ENCODE assay signal across 24 mouse cellular contexts in the genomic region with DNA sequence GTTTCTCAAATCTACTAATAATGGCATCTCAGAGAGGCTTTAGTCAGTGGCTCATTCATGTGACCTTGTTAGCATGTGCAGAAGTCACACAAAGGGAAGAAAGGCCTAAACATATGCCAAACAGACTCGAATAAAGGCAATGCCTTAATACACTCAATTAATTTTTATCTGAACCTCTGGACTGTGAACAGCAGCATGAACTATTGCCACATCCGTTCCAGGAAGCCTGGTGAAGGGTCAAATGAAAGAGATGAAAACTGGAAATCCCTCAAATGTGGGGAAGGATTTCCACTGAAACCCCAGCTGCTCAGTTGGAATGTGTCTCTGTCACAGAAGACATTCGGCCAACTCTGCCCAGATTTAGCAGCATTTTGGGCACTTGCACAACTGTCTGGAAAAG.
A peak's percentile ranks its signal among the peaks of the same experiment; 100 is the strongest.
DNase-seq lines count a peak whose midpoint lies in the region; ATAC-seq and TF ChIP-seq lines count a peak whose summit lies in the region.
"Had no signal": no experiment of that assay in that cellular context is flagged by ENCODE, and none has a peak within 500 bp of the region (broad histone marks: within the 10 kb centered on the region; RNA-seq: fewer than 3 reads in every experiment).

No protein-coding gene starts in this region.

- no peaks in the 10 kb centered on the region for H3K9me3 ChIP-seq in kidney, postnatal 0 days (replicated peaks; ENCODE audit: low read length)
- H3K9me3 ChIP-seq in lung, postnatal 0 days (ENCODE audit: low read length): no peaks in the 10 kb centered on the region
- H3K9me3 ChIP-seq: embryonic facial prominence, embryonic 10.5 days; embryonic facial prominence, embryonic 12.5 days; forebrain, embryonic 13.5 days; forebrain, embryonic 15.5 days; G1E had no signal

- no peak for TF ChIP-seq CTCF in kidney, postnatal 0 days (IDR thresholded peaks at IDR 0.05; ENCODE audit: low read depth)
- TF ChIP-seq CTCF in lung, postnatal 0 days (IDR thresholded peaks at IDR 0.05): no peak
- TF ChIP-seq CTCF in Patski (IDR thresholded peaks at IDR 0.05): no peak

- 37% methylated on average over 3 of the region's 3 CpGs for WGBS in kidney, postnatal 0 days
- 46% methylated on average over 3 of the region's 3 CpGs for WGBS in lung, postnatal 0 days

- no peaks in the 10 kb centered on the region for H3K27me3 ChIP-seq in kidney, postnatal 0 days (ENCODE audit: insufficient read depth, low read length)
- H3K27me3 ChIP-seq in lung, postnatal 0 days (replicated peaks; ENCODE audit: insufficient read depth, low read length): no peaks in the 10 kb centered on the region
- H3K27me3 ChIP-seq in Patski: peaks cover 9% of the 10 kb centered on the region
- H3K27me3 ChIP-seq: CH12.LX; embryonic facial prominence, embryonic 12.5 days; forebrain, embryonic 13.5 days; forebrain, embryonic 15.5 days had no signal

- no peaks in the 10 kb centered on the region for H3K36me3 ChIP-seq in kidney, postnatal 0 days (ENCODE audit: insufficient read depth, low read length)
- H3K36me3 ChIP-seq in lung, postnatal 0 days (ENCODE audit: insufficient read depth, low read length): no peaks in the 10 kb centered on the region
- H3K36me3 ChIP-seq: embryonic facial prominence, embryonic 10.5 days; embryonic facial prominence, embryonic 12.5 days; forebrain, embryonic 15.5 days; G1E had no signal

- POLR2A ChIA-PET in Patski (lab: Charles Lee): no interaction called here

- H3K9ac ChIP-seq in kidney, postnatal 0 days (ENCODE audit: low read depth, low read length): no peak overlapping the region
- H3K9ac ChIP-seq in lung, postnatal 0 days (replicated peaks; ENCODE audit: low read depth): no peak overlapping the region
- H3K9ac ChIP-seq: embryonic facial prominence, embryonic 12.5 days; forebrain, embryonic 13.5 days; forebrain, embryonic 15.5 days; forebrain, postnatal 0 days had no signal

- CTCF ChIA-PET in Patski (lab: Charles Lee): no interaction called here

- H3K4me1 ChIP-seq in kidney, postnatal 0 days (replicated peaks; ENCODE audit: insufficient read depth, low read length): no peaks in the 10 kb centered on the region
- H3K4me1 ChIP-seq in lung, postnatal 0 days (ENCODE audit: insufficient read depth, low read depth, low read length): no peaks in the 10 kb centered on the region
- H3K4me1 ChIP-seq: embryonic facial prominence, embryonic 12.5 days; forebrain, embryonic 13.5 days; forebrain, embryonic 15.5 days had no signal

- no peak for TF ChIP-seq EP300 in lung, postnatal 0 days (IDR thresholded peaks at IDR 0.05)

- no peak overlapping the region for H3K4me2 ChIP-seq in kidney, postnatal 0 days (ENCODE audit: low read length)
- H3K4me2 ChIP-seq in lung, postnatal 0 days (replicated peaks; ENCODE audit: low read depth, low read length): no peak overlapping the region
- H3K4me2 ChIP-seq: embryonic facial prominence, embryonic 12.5 days; forebrain, embryonic 13.5 days; forebrain, embryonic 15.5 days had no signal

- H3K4me3 ChIP-seq in kidney, postnatal 0 days (replicated peaks; ENCODE audit: low read depth, low read length): no peak overlapping the region
- H3K4me3 ChIP-seq in lung, postnatal 0 days (ENCODE audit: low read depth, low read length): no peak overlapping the region
- H3K4me3 ChIP-seq: embryonic facial prominence, embryonic 10.5 days; embryonic facial prominence, embryonic 12.5 days; forebrain, embryonic 13.5 days; forebrain, embryonic 15.5 days had no signal

- in situ Hi-C loops in Patski (cut with MboI; ENCODE audit: low pct_unique_long_range_greater_than_20kb): no loop called here

- peak; percentile 3 for DNase-seq in adrenal gland, adult 2 months
- no peak for DNase-seq in adrenal gland, postnatal 4 days (ENCODE audit: low spot score in 2 of 2)
- peak; percentile 6 for DNase-seq in kidney, postnatal 0 days (ENCODE audit: low spot score)
- no peak for DNase-seq in kidney, adult 11 months
- DNase-seq in lung, postnatal 0 days (ENCODE audit: low spot score): peak; percentile 11
- no peak for DNase-seq in lung, postnatal 36 days
- no peak for DNase-seq in Patski (ENCODE audit: low read depth, low spot score)
- no peak for DNase-seq in urinary bladder, postnatal 36 days (ENCODE audit: low spot score in 2 of 2)
- DNase-seq: adrenal gland, postnatal 10 days; adrenal gland, postnatal 25 days; B cell, adult 2 months; cerebellum, adult 11-12 months; cerebellum, adult 2 months; cerebellum, adult 9-10 months; cerebellum, postnatal 10 days; cerebellum, postnatal 25 days; forebrain, postnatal 0 days had no signal

- ATAC-seq in kidney, postnatal 0 days (replicated peaks; ENCODE audit: low FRiP score, low read depth): no peak
- ATAC-seq in lung, postnatal 0 days: no peak
- peak; percentile 31 for ATAC-seq in Patski
- ATAC-seq: CD4-positive, CD25-positive, alpha-beta regulatory T cell, adult 4 months; forebrain, embryonic 13.5 days; forebrain, embryonic 15.5 days; forebrain, postnatal 0 days had no signal

- no peak overlapping the region for H3K27ac ChIP-seq in kidney, postnatal 0 days
- no peak overlapping the region for H3K27ac ChIP-seq in lung, postnatal 0 days (ENCODE audit: low read length)
- H3K27ac ChIP-seq: embryonic facial prominence, embryonic 10.5 days; embryonic facial prominence, embryonic 12.5 days; forebrain, embryonic 13.5 days; forebrain, embryonic 15.5 days had no signal

Comparison
In these comparisons a context has a peak if more than half of its experiments do, and no peak if none do; other contexts are left out.
1. DNase-seq: peak in adrenal gland, adult 2 months (single experiment), kidney, postnatal 0 days (single experiment) and lung, postnatal 0 days (single experiment); none in adrenal gland, postnatal 4 days (0 of 2), kidney, adult 11 months (single experiment), lung, postnatal 36 days (single experiment), Patski (single experiment) and urinary bladder, postnatal 36 days (0 of 2).